Mouse (Mus musculus) liver, embryonic 13.5 days (tissue): ENCODE results near the gene Bmper. TPM values are rescaled to one million over a fixed set of nuclear protein-coding genes. Genes with fewer than 3 reads are reported as not detected.

Experiments
- ATAC-seq: fragments of 200-750 bp; cut with Nextera tagmentation; 2 replicates; pipeline ENCODE4 v1.8.0; 2017; ENCODE audit warnings: low read depth, mild to moderate bottlenecking, moderate number of reproducible peaks, moderate library complexity
- DNase-seq: peaks from one replicate; pipeline ENCODE4 v3.0.0; 2022
- H3K27ac ChIP-seq: fragments of 300-500 bp; sonication (generic); 2 replicates; pipeline ENCODE4 v1.5.1; 2015; ENCODE audit warnings: moderate library complexity, mild to moderate bottlenecking, inconsistent platforms
- H3K27me3 ChIP-seq: fragments of 300-500 bp; sonication (generic); 2 replicates; pipeline ENCODE4 v1.6.1; 2015; ENCODE audit warnings: mild to moderate bottlenecking, inconsistent platforms
- H3K36me3 ChIP-seq: fragments of 300-500 bp; sonication (generic); 2 replicates; pipeline ENCODE4 v1.6.1; 2015; ENCODE audit warnings: mild to moderate bottlenecking, inconsistent platforms
- H3K4me1 ChIP-seq: fragments of 300-500 bp; sonication (generic); replicated peaks from 2 replicates; pipeline ENCODE4 v1.6.1; 2015; ENCODE audit warnings: inconsistent platforms
- H3K4me2 ChIP-seq: fragments of 300-500 bp; sonication (generic); 2 replicates; pipeline ENCODE4 v1.6.1; 2015; ENCODE audit warnings: inconsistent platforms, mild to moderate bottlenecking, moderate library complexity
- H3K4me3 ChIP-seq: fragments of 300-500 bp; sonication (generic); replicated peaks from 2 replicates; pipeline ENCODE4 v1.5.1; 2015; ENCODE audit warnings: mild to moderate bottlenecking, inconsistent platforms
- H3K9ac ChIP-seq: fragments of 300-500 bp; sonication (generic); 2 replicates; pipeline ENCODE4 v1.6.1; 2015; ENCODE audit warnings: mild to moderate bottlenecking, inconsistent platforms
- H3K9me3 ChIP-seq: fragments of 300-500 bp; sonication (generic); replicated peaks from 2 replicates; pipeline ENCODE4 v1.6.1; 2016; ENCODE audit warnings: inconsistent platforms
- WGBS: fragments of 180-500 bp; shearing (Covaris S2); methylation state at CpG from one replicate; pipeline ENCODE4 v1.1.7; 2015; ENCODE audit not compliant: insufficient replicate concordance; 5-methylcytosine and 5-hydroxymethylcytosine counted together
- polyA plus RNA-seq: library from polyadenylated mRNA; unstranded; fragments of >200 nt; fragmentation: Nextera tagmentation; extraction: Ambion mirVana; gene quantifications from 2 replicates; pipeline ENCODE4 v1.2.1, GENCODE M21; 2015

Gene Bmper
- 0.28 and 0.29 TPM in 2 replicates for polyA plus RNA-seq

GRCm38 (mm10) chr9:23222841-23223548, at the start of gene Bmper:
Gene Bmper, plus strand, starts transcription at chr9:23223076.
- Histone ChIP-seq H3K27me3 (peaks cover 60% of the 10 kb centered on the region), H3K36me3 (no peaks in the 10 kb centered on the region), H3K9me3 (no peaks in the 10 kb centered on the region), H3K4me3 (peak within 1 kb of the TSS; percentile 54), H3K4me1 (0 out of 2 replicates have a peak, but pooled peaks cover 3% of the 10 kb centered on the region), H3K27ac (no peak within 1 kb of the TSS), H3K4me2 (peak within 1 kb of the TSS; percentile 69), H3K9ac (peak within 1 kb of the TSS; percentile 49; the same call in 1 of the 2 replicates)
- WGBS, result 1% methylated on average over 69 of the region's 86 CpGs
- ATAC-seq, result peak; percentile 68
- DNase-seq, result no peak

GRCm38 (mm10) chr9:23177476-23177875, 45.4 kb upstream of the Bmper start:
- H3K36me3 ChIP-seq, result no peaks in the 10 kb centered on the region
- DNase-seq (no peak), ATAC-seq (no peak)
- H3K27ac ChIP-seq, result no peak overlapping the region
- H3K9me3 ChIP-seq, result no peaks in the 10 kb centered on the region
- H3K4me1 ChIP-seq, result no peaks in the 10 kb centered on the region
- H3K4me2 ChIP-seq, result no peak overlapping the region
- H3K4me3 ChIP-seq, result no peak overlapping the region
- H3K9ac ChIP-seq, result no peak overlapping the region
- WGBS, result 49% methylated on average over 4 of the region's 4 CpGs
- H3K27me3 ChIP-seq, result no peaks in the 10 kb centered on the region

- no peak overlapping the region for H3K27ac ChIP-seq
- H3K9ac ChIP-seq, result no peak overlapping the region
- no peak overlapping the region for H3K4me2 ChIP-seq
- H3K4me1 ChIP-seq, result no peaks in the 10 kb centered on the region
- ATAC-seq, result no peak
- no peak overlapping the region for H3K4me3 ChIP-seq
- WGBS, result 63% methylated on average over 4 of the region's 4 CpGs
- no peak for DNase-seq
- no peaks in the 10 kb centered on the region for H3K36me3 ChIP-seq
- no peaks in the 10 kb centered on the region for H3K27me3 ChIP-seq
- no peaks in the 10 kb centered on the region for H3K9me3 ChIP-seq
Measured at GRCm38 (mm10) chr9:23187181-23187580, 35.7 kb upstream of the Bmper start.

GRCm38 (mm10) chr9:23188136-23188535, 34.7 kb upstream of the Bmper start:
- Histone ChIP-seq H3K27me3 (no peaks in the 10 kb centered on the region), H3K9me3 (no peaks in the 10 kb centered on the region), H3K4me3 (no peak overlapping the region), H3K4me1 (no peaks in the 10 kb centered on the region), H3K27ac (no peak overlapping the region), H3K9ac (no peak overlapping the region), H3K36me3 (no peaks in the 10 kb centered on the region), H3K4me2 (no peak overlapping the region)
- WGBS, result 61% methylated on average over 4 of the region's 4 CpGs
- no peak for ATAC-seq
- DNase-seq, result no peak

GRCm38 (mm10) chr9:23190950-23191349, 31.9 kb upstream of the Bmper start:
- Histone ChIP-seq H3K27me3 (no peaks in the 10 kb centered on the region), H3K4me2 (no peak overlapping the region), H3K4me1 (no peaks in the 10 kb centered on the region), H3K9ac (no peak overlapping the region), H3K27ac (no peak overlapping the region), H3K9me3 (no peaks in the 10 kb centered on the region), H3K4me3 (no peak overlapping the region), H3K36me3 (no peaks in the 10 kb centered on the region)
- ATAC-seq (no peak), DNase-seq (no peak)
- WGBS, result 46% methylated on average over 1 of the region's 1 CpGs

GRCm38 (mm10) chr9:23191431-23191830, 31.4 kb upstream of the Bmper start:
- Histone ChIP-seq H3K9me3 (no peaks in the 10 kb centered on the region), H3K36me3 (no peaks in the 10 kb centered on the region), H3K4me3 (no peak overlapping the region), H3K27me3 (no peaks in the 10 kb centered on the region), H3K27ac (no peak overlapping the region), H3K4me2 (no peak overlapping the region), H3K4me1 (no peaks in the 10 kb centered on the region), H3K9ac (no peak overlapping the region)
- DNase-seq (no peak), ATAC-seq (no peak)
- whole genome bisulfite sequencing, result 67% methylated on average over 2 of the region's 2 CpGs

- H3K4me2 ChIP-seq, result no peak overlapping the region
- no peaks in the 10 kb centered on the region for H3K36me3 ChIP-seq
- H3K27me3 ChIP-seq, result no peaks in the 10 kb centered on the region
- no peak overlapping the region for H3K9ac ChIP-seq
- no peak overlapping the region for H3K4me3 ChIP-seq
- no peak for ATAC-seq
- no peaks in the 10 kb centered on the region for H3K9me3 ChIP-seq
- H3K4me1 ChIP-seq, result no peaks in the 10 kb centered on the region
- WGBS, result 61% methylated on average over 3 of the region's 3 CpGs
- no peak for DNase-seq
- H3K27ac ChIP-seq, result no peak overlapping the region
Measured at GRCm38 (mm10) chr9:23192567-23193331, 30.1 kb upstream of the Bmper start.

- peaks cover 7% of the 10 kb centered on the region; the same call in 1 of the 2 replicates for H3K27me3 ChIP-seq
- no peak overlapping the region for H3K4me2 ChIP-seq
- no peaks in the 10 kb centered on the region for H3K4me1 ChIP-seq
- DNase-seq, result no peak
- no peaks in the 10 kb centered on the region for H3K9me3 ChIP-seq
- H3K9ac ChIP-seq, result no peak overlapping the region
- ATAC-seq, result no peak
- WGBS, result 66% methylated on average over 4 of the region's 4 CpGs
- no peak overlapping the region for H3K4me3 ChIP-seq
- H3K36me3 ChIP-seq, result no peaks in the 10 kb centered on the region
- no peak overlapping the region for H3K27ac ChIP-seq
Measured at GRCm38 (mm10) chr9:23198996-23199395, 23.9 kb upstream of the Bmper start.

- DNase-seq, result no peak
- Histone ChIP-seq H3K4me3 (no peak overlapping the region), H3K27me3 (peaks cover 15% of the 10 kb centered on the region), H3K4me1 (no peaks in the 10 kb centered on the region), H3K36me3 (no peaks in the 10 kb centered on the region), H3K9me3 (no peaks in the 10 kb centered on the region), H3K27ac (no peak overlapping the region), H3K4me2 (no peak overlapping the region), H3K9ac (no peak overlapping the region)
- no peak for ATAC-seq
- WGBS, result 48% methylated on average over 1 of the region's 1 CpGs
Measured at GRCm38 (mm10) chr9:23199841-23200240, 23.0 kb upstream of the Bmper start.

- no peak for ATAC-seq
- Histone ChIP-seq H3K4me2 (no peak overlapping the region), H3K9me3 (no peaks in the 10 kb centered on the region), H3K27ac (no peak overlapping the region), H3K27me3 (peaks cover 22% of the 10 kb centered on the region), H3K4me3 (no peak overlapping the region), H3K4me1 (no peaks in the 10 kb centered on the region), H3K36me3 (no peaks in the 10 kb centered on the region), H3K9ac (no peak overlapping the region)
- DNase-seq, result no peak
- 52% methylated on average over 4 of the region's 4 CpGs for WGBS
Measured at GRCm38 (mm10) chr9:23200828-23201227, 22.0 kb upstream of the Bmper start.

GRCm38 (mm10) chr9:23202431-23202830, 20.4 kb upstream of the Bmper start:
- H3K36me3 ChIP-seq, result no peaks in the 10 kb centered on the region

More at GRCm38 (mm10) chr9:23202431-23202830, 20.4 kb upstream of the Bmper start:
- H3K9me3 ChIP-seq, result no peaks in the 10 kb centered on the region
- ATAC-seq, result no peak
- H3K27me3 ChIP-seq, result peaks cover 22% of the 10 kb centered on the region
- no peak for DNase-seq
- no peak overlapping the region for H3K27ac ChIP-seq
- no peak overlapping the region for H3K4me3 ChIP-seq
- H3K4me1 ChIP-seq, result no peaks in the 10 kb centered on the region
- WGBS, result 50% methylated on average over 4 of the region's 4 CpGs
- H3K9ac ChIP-seq, result no peak overlapping the region
- no peak overlapping the region for H3K4me2 ChIP-seq
